Mouse (Mus musculus) hindbrain, embryonic 16.5 days (tissue): ENCODE results near the gene Ptpn3. TPM values are rescaled to one million over a fixed set of nuclear protein-coding genes. Genes with fewer than 3 reads are reported as not detected.
A peak's percentile ranks its signal among the peaks of the same experiment; 100 is the strongest.

ENCODE experiments used
- ATAC-seq: fragments of 200-750 bp; cut with Nextera tagmentation; 2 replicates; pipeline ENCODE4 v1.8.0; 2017; ENCODE audit warnings: moderate TSS enrichment, moderate library complexity
- H3K27ac ChIP-seq: fragments of 300-500 bp; sonication (generic); 2 replicates; pipeline ENCODE4 v1.5.1; 2014; ENCODE audit warnings: low read depth, mild to moderate bottlenecking, control low read depth, low read length, moderate library complexity
- H3K27me3 ChIP-seq: fragments of 300-500 bp; sonication (generic); replicated peaks from 2 replicates; pipeline ENCODE4 v1.6.1; 2014; ENCODE audit warnings: low read length; ENCODE audit not compliant: control insufficient read depth, insufficient read depth
- H3K36me3 ChIP-seq: fragments of 300-500 bp; sonication (generic); 2 replicates; pipeline ENCODE4 v1.6.1; 2014; ENCODE audit warnings: mild to moderate bottlenecking, low read length, moderate library complexity, mixed read lengths; ENCODE audit not compliant: control insufficient read depth, insufficient read depth
- H3K4me1 ChIP-seq: fragments of 300-500 bp; sonication (generic); 2 replicates; pipeline ENCODE4 v1.6.1; 2014; ENCODE audit warnings: low read depth, low read length; ENCODE audit not compliant: control insufficient read depth, insufficient read depth
- H3K4me2 ChIP-seq: fragments of 300-500 bp; sonication (generic); 2 replicates; pipeline ENCODE4 v1.6.1; 2014; ENCODE audit warnings: mild to moderate bottlenecking, low read length, control low read depth, moderate library complexity
- H3K4me3 ChIP-seq: fragments of 300-500 bp; sonication (generic); 2 replicates; pipeline ENCODE4 v1.5.1; 2014; ENCODE audit warnings: mild to moderate bottlenecking, low read length, control low read depth, moderate library complexity
- H3K9ac ChIP-seq: fragments of 300-500 bp; sonication (generic); 2 replicates; pipeline ENCODE4 v1.6.1; 2014; ENCODE audit warnings: low read depth, mild to moderate bottlenecking, control low read depth, low read length, moderate library complexity
- H3K9me3 ChIP-seq: fragments of 300-500 bp; sonication (generic); 2 replicates; pipeline ENCODE4 v1.6.1; 2014; ENCODE audit warnings: mild to moderate bottlenecking, low read length, moderate library complexity; ENCODE audit not compliant: control insufficient read depth
- WGBS: fragments of 180-500 bp; shearing (Covaris S2); extraction: QIAGEN DNeasy Blood & Tissue Kit; methylation state at CpG from one replicate; pipeline ENCODE4 v1.1.7; 2014; 5-methylcytosine and 5-hydroxymethylcytosine counted together
- polyA plus RNA-seq: library from polyadenylated mRNA; unstranded; fragments of >200 nt; fragmentation: Nextera tagmentation; extraction: Ambion mirVana; gene quantifications from 2 replicates; pipeline ENCODE4 v1.2.1, GENCODE M21; 2015

Ptpn3 gene
- polyA plus RNA-seq, 1 experiment from 2014 or later = 2.8 TPM

DNA sequence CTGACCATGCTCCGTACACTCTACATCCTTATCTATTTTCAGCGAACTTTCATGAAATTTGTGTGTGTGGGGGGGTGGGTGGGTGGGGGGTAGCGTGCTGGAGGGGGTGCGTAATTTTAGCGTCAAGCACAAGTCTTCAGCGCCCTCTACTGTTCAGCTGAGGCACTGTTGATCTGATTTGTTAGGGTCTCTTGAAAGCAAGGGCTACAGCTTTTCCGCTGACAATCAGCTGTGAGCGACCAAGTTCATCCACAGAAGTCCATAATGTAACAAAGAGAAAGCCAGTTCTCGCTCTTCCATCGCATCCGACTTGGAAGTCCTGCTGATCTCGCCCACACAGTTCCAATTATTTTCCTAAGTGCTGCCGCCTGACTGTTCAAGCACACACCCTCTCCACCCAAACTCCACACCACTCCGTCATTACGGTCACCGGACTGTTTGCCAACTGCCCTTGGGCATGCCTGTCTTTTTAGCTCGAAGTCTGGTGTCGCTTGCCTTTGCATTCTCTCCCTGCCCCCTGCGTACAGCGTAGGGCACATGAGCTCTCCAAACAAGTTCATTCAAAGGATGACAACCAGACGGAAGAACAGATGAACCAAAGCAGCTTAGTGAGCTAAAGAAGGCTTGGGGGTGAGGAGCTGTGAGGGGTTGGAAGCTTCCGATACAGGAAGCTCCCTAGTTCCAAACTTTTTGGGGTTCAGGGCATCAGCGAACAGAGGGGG is 19.1 kb upstream of the Ptpn3 start:
- no peaks in the 10 kb centered on the region for H3K27me3 ChIP-seq
- no peaks in the 10 kb centered on the region for H3K9me3 ChIP-seq
- ATAC-seq = 0 out of 2 replicates have a peak, but pooled peaks have one; percentile 38
- H3K4me1 ChIP-seq = peaks cover 7% of the 10 kb centered on the region; the same call in 1 of the 2 replicates
- no peak overlapping the region for H3K4me3 ChIP-seq
- H3K9ac ChIP-seq = no peak overlapping the region
- no peaks in the 10 kb centered on the region for H3K36me3 ChIP-seq
- H3K4me2 ChIP-seq = 0 out of 2 replicates have a peak overlapping the region, but pooled peaks have one; percentile 2
- WGBS = 37% methylated on average over 23 of the region's 23 CpGs
- no peak overlapping the region for H3K27ac ChIP-seq

DNA sequence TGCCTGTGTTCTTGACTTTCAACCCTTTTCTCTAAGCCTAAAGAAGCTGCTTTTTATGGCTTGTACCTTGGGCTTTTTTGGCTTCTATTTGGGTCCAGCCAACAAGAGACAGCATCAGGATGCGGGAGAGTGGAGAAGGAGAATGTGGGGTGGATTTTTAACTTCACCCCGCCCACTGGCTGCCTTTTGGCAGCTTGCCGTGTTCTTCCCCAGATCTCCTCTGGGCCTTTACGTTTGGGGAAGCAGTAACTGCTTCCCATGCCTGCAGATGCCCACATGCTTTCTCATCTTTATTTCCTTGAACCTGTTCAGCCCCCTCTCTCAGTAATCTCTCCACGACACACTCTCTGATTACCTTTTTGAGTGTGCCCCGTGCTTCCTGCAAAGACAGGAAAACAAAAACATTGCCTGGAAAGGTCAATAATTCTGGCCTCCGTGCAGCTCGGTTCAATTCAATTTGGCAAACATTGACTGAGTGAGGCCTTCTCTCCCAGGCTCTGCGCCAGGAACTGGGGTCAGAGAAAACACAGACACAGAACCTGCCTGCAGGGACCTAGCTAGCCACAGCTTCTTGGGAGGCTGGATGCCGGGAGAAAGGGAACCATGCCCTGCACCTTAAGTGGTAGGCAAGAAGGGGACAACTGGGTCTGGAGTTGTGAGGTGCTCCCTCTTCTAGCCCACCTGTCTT is 17.0 kb upstream of the Ptpn3 start:
- H3K4me3 ChIP-seq = no peak overlapping the region
- no peak overlapping the region for H3K9ac ChIP-seq
- H3K4me1 ChIP-seq = peaks cover 7% of the 10 kb centered on the region; the same call in 1 of the 2 replicates
- no peaks in the 10 kb centered on the region for H3K9me3 ChIP-seq
- peak; percentile 66; the same call in 1 of the 2 replicates for ATAC-seq
- WGBS = 32% methylated on average over 10 of the region's 10 CpGs
- H3K27me3 ChIP-seq = no peaks in the 10 kb centered on the region
- H3K27ac ChIP-seq = peak overlapping the region; percentile 45
- no peak overlapping the region for H3K4me2 ChIP-seq
- H3K36me3 ChIP-seq = no peaks in the 10 kb centered on the region

DNA sequence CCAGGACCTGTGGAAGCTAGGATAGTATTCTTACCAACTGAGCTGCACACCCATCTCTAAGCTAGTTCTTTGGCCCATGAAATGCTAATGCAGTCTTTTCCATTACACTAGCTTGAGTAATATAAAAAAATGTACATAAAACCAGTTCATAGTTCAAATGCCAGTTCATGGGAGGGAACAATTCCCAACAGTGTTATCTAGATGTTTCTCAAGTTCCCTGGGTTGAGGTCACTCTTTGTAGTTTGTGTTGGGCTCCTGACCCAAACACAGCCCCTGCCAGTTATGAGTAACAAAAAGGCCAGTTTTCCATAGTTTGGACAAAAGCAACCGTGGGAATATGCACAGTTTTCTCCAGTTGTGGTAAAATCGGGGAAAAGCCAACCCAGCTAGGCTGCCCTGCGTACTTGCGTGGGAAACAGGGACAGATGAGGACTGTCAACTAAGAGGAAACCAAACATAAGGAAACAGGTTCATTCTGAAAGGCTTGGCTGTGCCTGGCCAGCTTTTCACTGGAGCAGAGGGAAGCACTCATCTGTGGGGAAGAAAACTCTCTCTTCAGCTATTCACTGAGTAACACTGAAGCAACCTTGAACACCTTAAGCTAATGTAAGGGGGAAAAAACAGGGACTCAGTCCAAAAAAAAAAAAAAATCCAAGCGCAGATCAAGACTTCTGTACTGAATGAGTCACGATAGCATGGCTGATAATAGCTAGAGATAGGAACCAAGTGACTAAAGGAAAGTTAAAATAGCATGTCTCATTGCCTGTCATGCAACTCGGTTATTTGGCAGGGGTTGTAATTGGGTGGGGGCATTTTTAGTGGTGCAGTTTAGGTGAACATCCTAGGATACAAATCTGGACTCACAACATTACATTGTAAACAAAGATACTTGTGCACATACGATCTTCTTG is 10.9 kb upstream of the Ptpn3 start:
- Histone ChIP-seq H3K4me1 (no peaks in the 10 kb centered on the region), H3K9me3 (no peaks in the 10 kb centered on the region), H3K4me2 (no peak overlapping the region), H3K27ac (no peak overlapping the region), H3K4me3 (no peak overlapping the region), H3K27me3 (no peaks in the 10 kb centered on the region), H3K9ac (no peak overlapping the region), H3K36me3 (no peaks in the 10 kb centered on the region)
- ATAC-seq = no peak
- 78% methylated on average over 8 of the region's 8 CpGs for WGBS

DNA sequence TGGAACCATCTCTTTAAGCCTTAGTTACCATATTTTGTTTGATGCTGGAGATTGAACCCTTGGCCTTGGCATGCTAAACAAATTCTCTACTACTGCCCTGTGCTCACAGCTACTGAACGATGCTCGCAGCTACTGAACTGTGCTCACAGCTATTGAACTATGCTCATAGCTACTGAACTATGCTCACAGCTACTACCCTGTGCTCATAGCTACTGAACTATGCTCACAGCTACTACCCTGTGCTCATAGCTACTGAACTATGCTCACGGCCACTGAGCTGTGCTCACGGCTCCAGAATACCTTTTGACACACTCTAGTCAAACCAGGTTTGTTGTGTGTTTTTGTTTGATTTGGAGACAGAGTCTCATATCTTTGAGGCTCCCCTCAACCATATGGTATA is 10.1 kb upstream of the Ptpn3 start:
- H3K27ac ChIP-seq = no peak overlapping the region
- no peak for ATAC-seq
- no peak overlapping the region for H3K9ac ChIP-seq
- no peaks in the 10 kb centered on the region for H3K4me1 ChIP-seq
- no peaks in the 10 kb centered on the region for H3K27me3 ChIP-seq
- H3K9me3 ChIP-seq = no peaks in the 10 kb centered on the region
- H3K4me3 ChIP-seq = no peak overlapping the region
- no peak overlapping the region for H3K4me2 ChIP-seq
- 87% methylated on average over 4 of the region's 4 CpGs for WGBS
- no peaks in the 10 kb centered on the region for H3K36me3 ChIP-seq

DNA sequence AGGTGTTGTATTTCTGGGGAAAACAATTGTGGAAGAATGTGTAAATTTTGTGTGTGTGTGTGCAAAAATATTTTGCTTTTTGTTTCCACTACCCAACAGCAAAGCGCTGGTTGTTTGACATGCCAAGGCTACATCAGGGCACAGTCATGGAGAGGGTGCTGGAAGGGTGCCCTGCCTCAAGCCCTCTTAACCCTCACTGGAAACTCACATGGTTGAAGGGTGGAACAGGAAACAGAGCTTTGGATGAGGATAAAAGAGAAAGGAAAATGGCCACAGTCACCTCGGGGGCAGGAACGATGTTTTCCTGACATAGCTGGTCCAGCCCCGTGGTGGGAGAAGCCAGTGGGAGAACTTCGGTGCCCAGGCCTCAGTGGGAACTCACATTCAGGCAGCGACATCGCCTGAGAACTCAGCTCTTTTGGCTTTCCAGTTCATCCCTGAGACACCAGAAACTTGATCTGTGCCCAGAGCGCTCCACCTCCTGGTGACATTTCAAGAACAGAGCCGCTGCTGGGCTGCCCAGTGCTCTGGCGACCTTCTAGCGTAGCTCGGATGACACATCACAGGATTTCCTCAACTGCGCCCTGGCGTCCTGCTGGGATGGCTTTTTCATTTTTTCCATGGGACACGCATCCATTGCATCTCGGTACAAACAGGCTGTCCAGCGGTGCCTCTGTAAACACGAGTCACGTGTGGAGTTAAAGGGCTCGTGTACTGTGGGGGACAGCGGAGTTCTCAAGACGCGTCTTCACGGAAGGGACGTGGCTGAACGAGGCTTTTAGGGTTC is 6.8 kb upstream of the Ptpn3 start:
- Histone ChIP-seq H3K27me3 (no peaks in the 10 kb centered on the region), H3K4me3 (no peak overlapping the region), H3K9me3 (no peaks in the 10 kb centered on the region), H3K36me3 (no peaks in the 10 kb centered on the region), H3K4me1 (no peaks in the 10 kb centered on the region), H3K4me2 (peak overlapping the region; percentile 47), H3K27ac (no peak overlapping the region), H3K9ac (no peak overlapping the region)
- WGBS = 43% methylated on average over 26 of the region's 26 CpGs
- ATAC-seq = no peak

DNA sequence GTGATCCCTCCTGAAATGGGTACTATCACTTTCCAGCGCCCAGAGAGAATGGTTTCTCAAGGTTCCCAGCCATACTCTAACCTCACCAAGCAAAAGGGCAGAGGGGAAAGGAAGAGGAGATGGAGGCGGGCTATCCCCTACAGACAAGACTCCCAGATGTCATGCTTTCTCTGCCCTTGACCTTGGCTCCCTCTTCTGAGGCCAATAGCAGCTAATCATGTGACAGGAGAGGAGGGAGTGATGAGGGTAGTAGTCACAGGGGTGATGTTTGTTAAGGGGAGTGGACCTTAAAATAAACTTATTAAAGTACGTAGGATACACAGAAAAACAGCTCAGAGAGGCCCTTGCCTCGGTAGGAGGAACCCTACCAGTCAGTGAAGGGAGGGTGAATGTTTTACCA is 6.1 kb upstream of the Ptpn3 start:
- Histone ChIP-seq H3K27me3 (no peaks in the 10 kb centered on the region), H3K9ac (no peak overlapping the region), H3K36me3 (no peaks in the 10 kb centered on the region), H3K27ac (no peak overlapping the region), H3K4me2 (no peak overlapping the region), H3K9me3 (no peaks in the 10 kb centered on the region), H3K4me3 (no peak overlapping the region), H3K4me1 (no peaks in the 10 kb centered on the region)
- no peak for ATAC-seq
- 91% methylated on average over 4 of the region's 4 CpGs for WGBS

DNA sequence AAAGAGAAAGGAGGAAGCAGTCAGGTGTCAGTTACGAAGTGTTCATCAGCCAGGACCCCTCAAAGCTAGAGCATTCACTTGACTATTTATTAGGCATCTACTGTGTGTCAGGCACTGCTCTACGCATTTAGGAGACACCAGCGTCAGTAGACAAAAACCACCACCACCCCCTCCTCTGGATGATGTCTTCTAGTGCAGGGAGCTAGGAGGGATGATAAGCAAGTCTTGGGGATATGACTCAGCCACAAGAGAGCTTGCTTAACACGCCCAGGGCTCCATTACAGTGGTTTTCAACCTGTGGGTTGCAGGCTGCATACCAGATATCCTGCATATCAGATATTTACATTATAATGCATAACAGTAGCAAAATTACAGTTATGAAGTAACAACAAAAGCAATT is 4.6 kb upstream of the Ptpn3 start:
- 92% methylated on average over 4 of the region's 4 CpGs for whole genome bisulfite sequencing
- H3K36me3 ChIP-seq = no peaks in the 10 kb centered on the region
- H3K27me3 ChIP-seq = no peaks in the 10 kb centered on the region
- H3K9me3 ChIP-seq = no peaks in the 10 kb centered on the region
- no peak overlapping the region for H3K27ac ChIP-seq
- H3K4me2 ChIP-seq = no peak overlapping the region
- ATAC-seq = no peak
- H3K4me1 ChIP-seq = peaks cover 3% of the 10 kb centered on the region
- no peak overlapping the region for H3K9ac ChIP-seq
- H3K4me3 ChIP-seq = no peak overlapping the region

DNA sequence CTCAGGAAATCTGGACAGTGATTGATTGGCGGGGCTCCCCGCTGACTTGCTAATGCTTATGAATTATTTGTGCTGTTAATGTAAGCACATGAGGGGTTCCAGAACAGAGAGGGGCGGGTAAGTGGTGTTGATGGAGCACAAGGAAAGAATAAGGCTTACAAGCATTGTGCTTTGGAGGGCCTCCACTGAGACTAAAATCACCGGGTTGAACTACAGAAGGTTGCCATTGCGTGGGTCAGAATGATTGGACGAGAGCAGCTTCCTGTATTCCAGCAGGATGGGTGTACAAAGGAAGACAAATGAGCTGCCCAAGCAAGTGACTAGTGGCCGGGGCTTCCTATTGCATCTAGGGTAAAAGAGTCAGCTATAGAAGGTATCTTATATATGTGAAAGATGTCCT is 4.0 kb upstream of the Ptpn3 start:
- Histone ChIP-seq H3K4me2 (no peak overlapping the region), H3K36me3 (no peaks in the 10 kb centered on the region), H3K9ac (no peak overlapping the region), H3K9me3 (no peaks in the 10 kb centered on the region), H3K4me1 (peaks cover 5% of the 10 kb centered on the region), H3K27ac (no peak overlapping the region), H3K4me3 (no peak overlapping the region), H3K27me3 (no peaks in the 10 kb centered on the region)
- WGBS = 44% methylated on average over 7 of the region's 7 CpGs
- no peak for ATAC-seq
